Mouse (Mus musculus): ENCODE measurements at regions not wholly inside any gene's neighbourhood (a gene's known extent, or its start where the extent isn't known, plus 50 kb on each side); places are given as distances from the start of the nearest gene placed in this dataset.
"Not testable (repeated sequence)": the region's sequence is repeated elsewhere in the genome, so short reads cannot be mapped to it uniquely, and the experiment has no call there.

GRCm38 (mm10) chr16:50533881-50534280 lies 57.1 kb downstream of the Ccdc54 start:
- no peak for DNase-seq (ENCODE audit: low spot score in 2 of 2)

GRCm38 (mm10) chr16:50529511-50530416 lies 61.2 kb downstream of the Ccdc54 start:
- peak; percentile 78 to 79 for DNase-seq (ENCODE audit: low spot score in 2 of 2)

GRCm38 (mm10) chr16:50528677-50529510 lies 62.1 kb downstream of the Ccdc54 start:
- peak; percentile 77 to 79 for DNase-seq (ENCODE audit: low spot score in 2 of 2)

GRCm38 (mm10) chr16:50528355-50528676 lies 62.6 kb downstream of the Ccdc54 start:
- DNase-seq (ENCODE audit: low spot score in 2 of 2) = no peak

- not testable (repeated sequence) for DNase-seq (ENCODE audit: low spot score in 2 of 2)
Observed at GRCm38 (mm10) chr16:50526930-50527329, 64.0 kb downstream of the Ccdc54 start.

- no peak for DNase-seq (ENCODE audit: low spot score in 2 of 2)
Observed at GRCm38 (mm10) chr16:50525934-50526366, 65.0 kb downstream of the Ccdc54 start.

- DNase-seq (ENCODE audit: low spot score in 2 of 2) = no peak
Observed at GRCm38 (mm10) chr16:50525504-50525903, 65.5 kb downstream of the Ccdc54 start.

- no peak for DNase-seq (ENCODE audit: low spot score in 2 of 2)
Observed at GRCm38 (mm10) chr16:50519610-50520009, 71.3 kb downstream of the Ccdc54 start.

- DNase-seq (ENCODE audit: low spot score in 2 of 2) = no peak
Observed at GRCm38 (mm10) chr16:50516579-50516978, 74.4 kb downstream of the Ccdc54 start.

GRCm38 (mm10) chr16:50515039-50515438 lies 75.9 kb downstream of the Ccdc54 start:
- DNase-seq (ENCODE audit: low spot score in 2 of 2) = no peak

GRCm38 (mm10) chr16:50512080-50512479 lies 78.9 kb downstream of the Ccdc54 start:
- no peak for DNase-seq (ENCODE audit: low spot score in 2 of 2)

GRCm38 (mm10) chr16:50509529-50509895 lies 77.3 kb upstream of the Bbx start:
- no peak for DNase-seq (ENCODE audit: low spot score in 2 of 2)

GRCm38 (mm10) chr16:50508673-50509528 lies 76.7 kb upstream of the Bbx start:
- DNase-seq (ENCODE audit: low spot score in 2 of 2) = no peak

- DNase-seq (ENCODE audit: low spot score in 2 of 2) = no peak
Observed at GRCm38 (mm10) chr16:50504619-50505018, 72.4 kb upstream of the Bbx start.

- DNase-seq (ENCODE audit: low spot score in 2 of 2) = no peak
Observed at GRCm38 (mm10) chr16:50498909-50499308, 66.7 kb upstream of the Bbx start.

- DNase-seq (ENCODE audit: low spot score in 2 of 2) = no peak
Observed at GRCm38 (mm10) chr16:50493662-50494061, 61.5 kb upstream of the Bbx start.

- DNase-seq (ENCODE audit: low spot score in 2 of 2) = no peak
Observed at GRCm38 (mm10) chr16:50489244-50489643, 57.1 kb upstream of the Bbx start.

GRCm38 (mm10) chr16:50482360-50482786 lies 50.2 kb upstream of the Bbx start:
- DNase-seq (ENCODE audit: low spot score in 2 of 2) = no peak
